Mouse (Mus musculus): ENCODE measurements around the gene Tmem63a. TPM values are rescaled to one million over a fixed set of nuclear protein-coding genes. Genes with fewer than 3 reads are reported as not detected.

Tmem63a gene
- total and polyA plus RNA-seq, 3 experiments, result 0.89 to 3.0 (median 2.2) TPM

DNA sequence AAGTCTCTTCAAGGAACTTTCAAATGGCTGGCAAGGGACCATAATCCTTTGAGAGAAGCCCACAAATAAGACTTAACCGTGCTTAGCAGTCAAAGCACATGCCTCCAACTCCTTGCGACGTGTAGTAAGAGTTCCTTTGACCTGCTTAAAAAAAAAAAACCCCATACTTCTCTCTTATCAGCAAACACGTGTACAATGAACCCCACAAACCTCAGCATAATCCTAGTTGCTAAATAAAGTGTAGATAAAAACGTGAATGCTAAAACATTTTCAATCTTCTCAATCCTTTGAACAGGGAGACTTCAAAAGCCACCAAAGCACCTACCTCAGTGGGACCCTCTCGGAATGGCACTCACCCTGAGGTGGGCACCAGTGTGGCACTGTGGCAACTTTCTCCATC lies 71.3 kb downstream of the Tmem63a start:
- Histone ChIP-seq H3K4me3 (replicated peaks in 1 of 3; ENCODE audit: low read depth in 2 of 3, low read length in 2 of 3, poor library complexity in 1 of 3) (no peak overlapping the region), H3K9me3 (replicated peaks; ENCODE audit: low read length) (no peaks in the 10 kb centered on the region), H3K9ac (ENCODE audit: insufficient read depth, low read depth) (no peak overlapping the region), H3K27ac (ENCODE audit: insufficient read depth, low read depth) (no peak overlapping the region), H3K79me2 (replicated peaks; ENCODE audit: control insufficient read depth, extremely low read depth, insufficient read depth, poor library complexity, severe bottlenecking) (no peaks in the 10 kb centered on the region), H3K4me2 (ENCODE audit: insufficient read depth, low read depth, poor library complexity, severe bottlenecking) (no peak overlapping the region), H3K36me3 (replicated peaks in 1 of 2; ENCODE audit: control insufficient read depth in 1 of 2, insufficient read depth in 1 of 2, low read length in 1 of 2) (peaks cover 0 to 4% of the 10 kb centered on the region in 2 experiments), H3K4me1 (ENCODE audit: control insufficient read depth in 1 of 2, insufficient read depth in 2 of 2) (peaks cover 14 to 35% of the 10 kb centered on the region in 2 experiments), H3K27me3 (replicated peaks) (peaks cover 5% of the 10 kb centered on the region)
- DNase-seq (ENCODE audit: extremely low read depth), result no peak
- in situ Hi-C loops (cut with MboI; ENCODE audit: low pct_ligation_motif_present, low pct_unique_long_range_greater_than_20kb, low sequenced_read_pairs) (loop anchor here (25.0 kb wide), 1 partner anchor 524 kb away; no protein-coding TSS in a partner anchor), dilution Hi-C loops (cut with MboI; ENCODE audit: extremely low pct_ligation_motif_present, extremely low pct_unique_long_range_greater_than_20kb, low sequenced_read_pairs) (no loop called here)
- TF ChIP-seq CHD1 (IDR thresholded peaks at IDR 0.05; ENCODE audit: low read depth, low read length) (no peak), ELF1 (IDR thresholded peaks at IDR 0.05; ENCODE audit: low read depth, low read length) (no peak), CHD2 (IDR thresholded peaks at IDR 0.05; ENCODE audit: low read length) (no peak), POLR2A (IDR thresholded peaks at IDR 0.05; ENCODE audit: low read depth, low read length) (no peak), RAD21 (IDR thresholded peaks at IDR 0.05; ENCODE audit: low read depth, low read length) (no peak), ZNF384 (IDR thresholded peaks at IDR 0.05; ENCODE audit: low read depth, low read length) (no peak), PAX5 (IDR thresholded peaks at IDR 0.05; ENCODE audit: low read length) (no peak), TBP (conservative IDR thresholded peaks at IDR 0.05; ENCODE audit: low read depth, low read length) (no peak), EP300 (IDR thresholded peaks at IDR 0.05; ENCODE audit: low read length) (no peak), UBTF (IDR thresholded peaks at IDR 0.05; ENCODE audit: low read depth, low read length) (no peak), NELFE (IDR thresholded peaks at IDR 0.05; ENCODE audit: low read depth, low read length) (no peak), ZKSCAN1 (IDR thresholded peaks at IDR 0.05; ENCODE audit: borderline replicate concordance, low read depth, low read length) (no peak), NRF1 (IDR thresholded peaks at IDR 0.05; ENCODE audit: low read depth, low read length) (no peak), MAZ (IDR thresholded peaks at IDR 0.05; ENCODE audit: low read depth, low read length) (no peak), JUN (IDR thresholded peaks at IDR 0.05; ENCODE audit: insufficient read depth, low read depth, low read length) (no peak), ZMIZ1 (IDR thresholded peaks at IDR 0.05; ENCODE audit: low read depth, low read length) (no peak)

GRCm38 (mm10) chr1:181014731-181015500 lies 72.8 kb downstream of the Tmem63a start:
- H3K27me3 ChIP-seq (replicated peaks), result peaks cover 13% of the 10 kb centered on the region
- H3K4me3 ChIP-seq (replicated peaks in 1 of 3; ENCODE audit: low read depth in 2 of 3, low read length in 2 of 3, poor library complexity in 1 of 3), result no peak overlapping the region
- H3K4me1 ChIP-seq (ENCODE audit: control insufficient read depth in 1 of 2, insufficient read depth in 2 of 2), result peaks cover 13 to 28% of the 10 kb centered on the region in 2 experiments
- no peak overlapping the region for H3K27ac ChIP-seq (ENCODE audit: insufficient read depth, low read depth)
- peaks cover 3% of the 10 kb centered on the region for H3K9me3 ChIP-seq (replicated peaks; ENCODE audit: low read length)
- no peak for TF ChIP-seq CTCF (conservative IDR thresholded peaks at IDR 0.05 in 1 of 2, IDR thresholded peaks at IDR 0.05 in 1 of 2; ENCODE audit: low read depth in 2 of 2, low read length in 2 of 2)
- TF ChIP-seq MAX (IDR thresholded peaks at IDR 0.05; ENCODE audit: low read length), result no peak
- no peak for TF ChIP-seq MAZ (IDR thresholded peaks at IDR 0.05; ENCODE audit: low read depth, low read length)
- no peak for TF ChIP-seq NRF1 (IDR thresholded peaks at IDR 0.05; ENCODE audit: low read depth, low read length)
- no peak for TF ChIP-seq JUN (IDR thresholded peaks at IDR 0.05; ENCODE audit: insufficient read depth, low read depth, low read length)
- TF ChIP-seq ETS1 (conservative IDR thresholded peaks at IDR 0.05; ENCODE audit: low read depth, low read length), result no peak
- TF ChIP-seq ZNF384 (IDR thresholded peaks at IDR 0.05; ENCODE audit: low read depth, low read length), result no peak
- TF ChIP-seq GABPA (IDR thresholded peaks at IDR 0.05; ENCODE audit: insufficient replicate concordance, low read depth, low read length), result no peak
- no peak for TF ChIP-seq POLR2AphosphoS2 (IDR thresholded peaks at IDR 0.05; ENCODE audit: low read depth, low read length)
- dilution Hi-C loops (cut with MboI; ENCODE audit: extremely low pct_ligation_motif_present, extremely low pct_unique_long_range_greater_than_20kb, low sequenced_read_pairs), result no loop called here
- H3K9ac ChIP-seq (ENCODE audit: insufficient read depth, low read depth), result no peak overlapping the region
- in situ Hi-C loops (cut with MboI; ENCODE audit: low pct_ligation_motif_present, low pct_unique_long_range_greater_than_20kb, low sequenced_read_pairs), result loop anchor here (25.0 kb wide), 1 partner anchor 522 kb away; no protein-coding TSS in a partner anchor
- H3K4me2 ChIP-seq (ENCODE audit: insufficient read depth, low read depth, poor library complexity, severe bottlenecking), result no peak overlapping the region
- no peak for DNase-seq (ENCODE audit: extremely low read depth)
- peaks cover 0 to 4% of the 10 kb centered on the region in 2 experiments for H3K36me3 ChIP-seq (replicated peaks in 1 of 2; ENCODE audit: control insufficient read depth in 1 of 2, insufficient read depth in 1 of 2, low read length in 1 of 2)
- no peaks in the 10 kb centered on the region for H3K79me2 ChIP-seq (replicated peaks; ENCODE audit: control insufficient read depth, extremely low read depth, insufficient read depth, poor library complexity, severe bottlenecking)
